Mouse (Mus musculus): ENCODE data around the gene Pkp4. TPM values are rescaled to one million over a fixed set of nuclear protein-coding genes. Genes with fewer than 3 reads are reported as not detected.

The Pkp4 gene
- 45.1 and 45.6 TPM in 2 replicates for polyA plus RNA-seq (2014; fragmentation: Nextera tagmentation; extraction: Ambion mirVana)

GRCm38 (mm10) chr2:59160605-59160963 lies at the start of gene Pkp4, which contains the start of gene Ccdc148:
Gene Pkp4 (plus strand): TSS chr2:59160850.
Gene Ccdc148 (minus strand): TSS chr2:59160683.
- peak; percentile 98 for ATAC-seq (ENCODE audit: insufficient number of reproducible peaks, insufficient read depth, low FRiP score, low read depth)
- Histone ChIP-seq H3K36me3 (ENCODE audit: control insufficient read depth, insufficient read depth, low read length) (no peaks in the 10 kb centered on the region), H3K4me2 (replicated peaks; ENCODE audit: low read depth, low read length) (peak within 1 kb of the TSS; percentile 70), H3K9me3 (ENCODE audit: control insufficient read depth, low read depth, low read length) (no peaks in the 10 kb centered on the region), H3K4me1 (ENCODE audit: control insufficient read depth, insufficient read depth, low read length) (peaks cover 16% of the 10 kb centered on the region), H3K4me3 (ENCODE audit: low read depth, low read length) (peak within 1 kb of the TSS; percentile 96), H3K27me3 (ENCODE audit: control insufficient read depth, insufficient read depth, low read length) (no peaks in the 10 kb centered on the region), H3K9ac (replicated peaks; ENCODE audit: low read depth, low read length) (peak within 1 kb of the TSS; percentile 86), H3K27ac (ENCODE audit: low read length) (peak within 1 kb of the TSS; percentile 90)
- under 1% methylated on average over 34 of the region's 37 CpGs for WGBS

DNA sequence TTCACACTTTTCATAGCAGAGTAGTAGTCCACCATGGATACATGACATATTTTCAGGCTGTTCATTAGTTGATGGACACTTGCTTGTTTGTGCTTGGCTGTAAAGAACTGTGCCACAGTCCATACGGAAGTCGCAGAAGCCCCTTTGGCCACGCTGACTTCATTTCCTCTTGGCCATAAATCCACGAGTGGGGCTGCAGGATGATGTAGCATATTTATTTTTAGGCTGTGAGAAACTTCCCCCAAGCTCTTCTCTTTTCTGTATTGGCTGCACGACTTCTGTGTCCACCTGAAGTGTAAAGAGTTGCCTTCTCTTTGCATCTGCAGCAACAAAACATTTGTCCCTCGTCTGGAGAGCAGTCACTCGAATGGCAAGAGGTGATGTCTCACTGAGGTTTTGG lies 31.6 kb upstream of the Pkp4 start:
- Histone ChIP-seq H3K4me2 (replicated peaks; ENCODE audit: low read depth, low read length) (no peak overlapping the region), H3K4me3 (ENCODE audit: low read depth, low read length) (no peak overlapping the region), H3K9ac (replicated peaks; ENCODE audit: low read depth, low read length) (no peak overlapping the region), H3K4me1 (ENCODE audit: control insufficient read depth, insufficient read depth, low read length) (no peaks in the 10 kb centered on the region), H3K9me3 (ENCODE audit: control insufficient read depth, low read depth, low read length) (no peaks in the 10 kb centered on the region), H3K36me3 (ENCODE audit: control insufficient read depth, insufficient read depth, low read length) (no peaks in the 10 kb centered on the region), H3K27ac (ENCODE audit: low read length) (no peak overlapping the region), H3K27me3 (ENCODE audit: control insufficient read depth, insufficient read depth, low read length) (no peaks in the 10 kb centered on the region)
- 77% methylated on average over 7 of the region's 7 CpGs for WGBS
- no peak for ATAC-seq (ENCODE audit: insufficient number of reproducible peaks, insufficient read depth, low FRiP score, low read depth)

- 80% methylated on average over 8 of the region's 8 CpGs for WGBS
- no peak overlapping the region for H3K27ac ChIP-seq (ENCODE audit: low read length)
- no peaks in the 10 kb centered on the region for H3K9me3 ChIP-seq (ENCODE audit: control insufficient read depth, low read depth, low read length)
- ATAC-seq (ENCODE audit: insufficient number of reproducible peaks, insufficient read depth, low FRiP score, low read depth) = no peak
- H3K9ac ChIP-seq (replicated peaks; ENCODE audit: low read depth, low read length) = no peak overlapping the region
- no peaks in the 10 kb centered on the region for H3K4me1 ChIP-seq (ENCODE audit: control insufficient read depth, insufficient read depth, low read length)
- H3K4me2 ChIP-seq (replicated peaks; ENCODE audit: low read depth, low read length) = no peak overlapping the region
- no peaks in the 10 kb centered on the region for H3K36me3 ChIP-seq (ENCODE audit: control insufficient read depth, insufficient read depth, low read length)
- no peak overlapping the region for H3K4me3 ChIP-seq (ENCODE audit: low read depth, low read length)
- H3K27me3 ChIP-seq (ENCODE audit: control insufficient read depth, insufficient read depth, low read length) = no peaks in the 10 kb centered on the region
These were observed 30.8 kb upstream of the Pkp4 start for GRCm38 (mm10) chr2:59129821-59130220.

DNA sequence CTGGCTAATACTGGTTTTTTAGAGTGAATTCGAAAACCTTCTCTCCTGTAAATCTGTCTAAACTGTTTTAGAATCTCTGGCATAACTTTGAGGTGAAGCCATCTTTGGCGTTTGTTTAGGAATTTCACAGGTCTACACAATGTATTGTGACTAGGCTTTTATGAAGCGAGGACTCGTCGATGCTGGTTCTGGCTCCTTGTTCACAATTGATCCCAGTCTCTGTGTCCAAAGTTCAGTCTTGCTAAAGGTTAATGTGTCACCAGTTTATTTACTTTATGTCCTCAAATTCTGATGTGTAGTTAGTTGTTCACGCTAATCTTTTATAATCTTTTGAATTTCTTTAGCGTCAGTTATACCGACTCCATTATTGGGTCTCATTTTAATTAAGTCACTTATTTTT lies 29.6 kb upstream of the Pkp4 start:
- H3K36me3 ChIP-seq (ENCODE audit: control insufficient read depth, insufficient read depth, low read length) = no peaks in the 10 kb centered on the region
- H3K9ac ChIP-seq (replicated peaks; ENCODE audit: low read depth, low read length) = no peak overlapping the region
- H3K4me2 ChIP-seq (replicated peaks; ENCODE audit: low read depth, low read length) = no peak overlapping the region
- no peak overlapping the region for H3K4me3 ChIP-seq (ENCODE audit: low read depth, low read length)
- no peak overlapping the region for H3K27ac ChIP-seq (ENCODE audit: low read length)
- no peak for ATAC-seq (ENCODE audit: insufficient number of reproducible peaks, insufficient read depth, low FRiP score, low read depth)
- H3K9me3 ChIP-seq (ENCODE audit: control insufficient read depth, low read depth, low read length) = no peaks in the 10 kb centered on the region
- no peaks in the 10 kb centered on the region for H3K4me1 ChIP-seq (ENCODE audit: control insufficient read depth, insufficient read depth, low read length)
- 72% methylated on average over 8 of the region's 8 CpGs for WGBS
- H3K27me3 ChIP-seq (ENCODE audit: control insufficient read depth, insufficient read depth, low read length) = no peaks in the 10 kb centered on the region

GRCm38 (mm10) chr2:59155428-59155827 lies 5.2 kb upstream of the Pkp4 start:
- no peaks in the 10 kb centered on the region for H3K27me3 ChIP-seq (ENCODE audit: control insufficient read depth, insufficient read depth, low read length)
- no peak overlapping the region for H3K4me2 ChIP-seq (replicated peaks; ENCODE audit: low read depth, low read length)
- H3K36me3 ChIP-seq (ENCODE audit: control insufficient read depth, insufficient read depth, low read length) = no peaks in the 10 kb centered on the region
- no peak for ATAC-seq (ENCODE audit: insufficient number of reproducible peaks, insufficient read depth, low FRiP score, low read depth)
- H3K9me3 ChIP-seq (ENCODE audit: control insufficient read depth, low read depth, low read length) = no peaks in the 10 kb centered on the region
- H3K27ac ChIP-seq (ENCODE audit: low read length) = no peak overlapping the region
- H3K4me3 ChIP-seq (ENCODE audit: low read depth, low read length) = no peak overlapping the region
- 0 out of 2 replicates have a peak, but pooled peaks cover 3% of the 10 kb centered on the region for H3K4me1 ChIP-seq (ENCODE audit: control insufficient read depth, insufficient read depth, low read length)
- no peak overlapping the region for H3K9ac ChIP-seq (replicated peaks; ENCODE audit: low read depth, low read length)

DNA sequence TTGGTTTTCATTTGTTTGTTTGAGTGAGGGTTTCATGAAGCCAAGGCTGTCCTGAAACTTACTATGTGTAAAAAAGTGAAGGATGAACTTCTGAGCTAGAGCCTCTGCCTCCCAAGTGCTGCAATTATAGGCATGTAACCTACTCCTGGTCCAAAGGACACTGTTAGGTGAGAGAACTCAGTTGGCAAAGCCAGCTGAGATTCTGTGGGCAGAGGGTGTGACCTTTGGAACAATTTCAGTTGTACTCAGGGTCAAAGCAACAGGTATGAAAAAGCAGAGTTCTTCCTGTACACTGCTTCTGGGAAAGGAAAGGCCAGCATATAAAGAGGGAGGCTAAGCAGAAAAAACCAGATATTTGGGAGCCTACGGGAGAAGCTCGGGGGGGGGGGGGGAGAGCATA lies 2.5 kb upstream of the Pkp4 start:
- WGBS = 44% methylated on average over 2 of the region's 2 CpGs
- Histone ChIP-seq H3K4me3 (ENCODE audit: low read depth, low read length) (no peak overlapping the region), H3K27me3 (ENCODE audit: control insufficient read depth, insufficient read depth, low read length) (no peaks in the 10 kb centered on the region), H3K4me1 (ENCODE audit: control insufficient read depth, insufficient read depth, low read length) (peaks cover 10% of the 10 kb centered on the region), H3K27ac (ENCODE audit: low read length) (no peak overlapping the region), H3K4me2 (replicated peaks; ENCODE audit: low read depth, low read length) (no peak overlapping the region), H3K9me3 (ENCODE audit: control insufficient read depth, low read depth, low read length) (no peaks in the 10 kb centered on the region), H3K9ac (replicated peaks; ENCODE audit: low read depth, low read length) (no peak overlapping the region), H3K36me3 (ENCODE audit: control insufficient read depth, insufficient read depth, low read length) (no peaks in the 10 kb centered on the region)
- ATAC-seq (ENCODE audit: insufficient number of reproducible peaks, insufficient read depth, low FRiP score, low read depth) = no peak

- Histone ChIP-seq H3K9me3 (ENCODE audit: control insufficient read depth, low read depth, low read length) (no peaks in the 10 kb centered on the region), H3K36me3 (ENCODE audit: control insufficient read depth, insufficient read depth, low read length) (no peaks in the 10 kb centered on the region), H3K4me1 (ENCODE audit: control insufficient read depth, insufficient read depth, low read length) (peaks cover 16% of the 10 kb centered on the region), H3K27ac (ENCODE audit: low read length) (peak overlapping the region; percentile 44; the same call in 1 of the 2 replicates), H3K27me3 (ENCODE audit: control insufficient read depth, insufficient read depth, low read length) (no peaks in the 10 kb centered on the region), H3K4me2 (replicated peaks; ENCODE audit: low read depth, low read length) (peak overlapping the region; percentile 70), H3K4me3 (ENCODE audit: low read depth, low read length) (peak overlapping the region; percentile 96), H3K9ac (replicated peaks; ENCODE audit: low read depth, low read length) (no peak overlapping the region)
- ATAC-seq (ENCODE audit: insufficient number of reproducible peaks, insufficient read depth, low FRiP score, low read depth) = no peak; the same call in 1 of the 2 replicates
- WGBS = 1% methylated on average over 16 of the region's 16 CpGs
These were observed 567 bp upstream of the Pkp4 start for GRCm38 (mm10) chr2:59159961-59160604.

DNA sequence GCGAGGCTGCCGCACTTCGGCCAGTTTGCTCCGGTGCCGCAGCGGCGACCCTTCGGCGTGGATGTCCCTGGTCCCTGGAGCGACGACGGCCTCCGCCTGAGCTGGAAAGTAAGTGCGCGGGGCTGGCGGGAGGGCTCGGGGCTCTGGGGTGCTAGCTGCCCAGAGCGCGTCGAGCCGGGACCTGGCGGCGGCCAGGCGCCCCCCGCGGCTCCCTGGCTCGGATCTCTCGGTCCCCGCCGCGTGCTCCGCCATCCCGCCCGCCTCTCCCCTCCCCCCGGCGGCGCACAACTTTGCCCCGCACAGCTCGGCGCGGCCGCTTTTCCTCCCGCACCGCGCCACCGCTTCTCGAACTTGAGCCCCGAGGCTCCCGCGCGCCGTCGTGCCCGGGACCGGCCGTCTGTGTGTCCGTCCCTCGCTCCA lies 381 bp downstream of the Pkp4 start:
- Histone ChIP-seq H3K4me3 (ENCODE audit: low read depth, low read length) (peak overlapping the region; percentile 96), H3K4me1 (ENCODE audit: control insufficient read depth, insufficient read depth, low read length) (peaks cover 16% of the 10 kb centered on the region), H3K27me3 (ENCODE audit: control insufficient read depth, insufficient read depth, low read length) (no peaks in the 10 kb centered on the region), H3K4me2 (replicated peaks; ENCODE audit: low read depth, low read length) (peak overlapping the region; percentile 70), H3K36me3 (ENCODE audit: control insufficient read depth, insufficient read depth, low read length) (no peaks in the 10 kb centered on the region), H3K9me3 (ENCODE audit: control insufficient read depth, low read depth, low read length) (no peaks in the 10 kb centered on the region), H3K27ac (ENCODE audit: low read length) (peak overlapping the region; percentile 90), H3K9ac (replicated peaks; ENCODE audit: low read depth, low read length) (peak overlapping the region; percentile 86)
- peak; percentile 46 for ATAC-seq (ENCODE audit: insufficient number of reproducible peaks, insufficient read depth, low FRiP score, low read depth)
- WGBS = 0% methylated on average over 37 of the region's 58 CpGs
